Comparison of ENCODE assay signal across 8 mouse cellular contexts in the genomic region with DNA sequence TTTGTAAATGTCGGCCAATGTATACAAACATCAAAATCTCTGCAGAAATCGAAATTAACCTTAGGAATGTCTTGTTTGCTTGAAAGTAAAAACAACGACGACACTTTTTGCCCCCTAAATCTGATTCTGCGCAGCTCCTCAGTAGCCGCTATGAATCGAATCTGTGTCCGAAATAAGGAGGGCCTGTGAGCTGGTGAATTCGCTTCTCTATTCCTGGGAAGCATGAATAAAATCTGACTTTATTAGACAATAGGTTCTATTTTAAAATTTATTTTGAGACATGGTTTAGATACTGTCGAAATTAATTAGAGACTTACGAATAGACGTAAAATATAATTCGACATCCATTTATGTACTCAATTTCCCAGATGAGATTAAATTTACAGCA. TPM values are rescaled to one million over a fixed set of nuclear protein-coding genes. Genes with fewer than 3 reads are reported as not detected.
DNase-seq lines count a peak whose midpoint lies in the region; ATAC-seq lines count a peak whose summit lies in the region.

No protein-coding gene starts in this region.

- DNase-seq in kidney, adult 11 months = no peak
- DNase-seq in embryonic facial prominence, embryonic 11.5 days (ENCODE audit: low spot score) = peak; percentile 42
- no peak for DNase-seq in cerebellum, adult 11-12 months
- no peak for DNase-seq in frontal cortex, adult 2 months (ENCODE audit: extremely low spot score in 1 of 2, low spot score in 1 of 2)

- whole genome bisulfite sequencing in kidney, embryonic 15.5 days = 4% methylated on average over 13 of the region's 13 CpGs
- 5% methylated on average over 13 of the region's 13 CpGs for WGBS in embryonic facial prominence, embryonic 11.5 days
- 4% methylated on average over 13 of the region's 13 CpGs for WGBS in hindbrain, embryonic 16.5 days
- WGBS in midbrain, embryonic 16.5 days = 3% methylated on average over 13 of the region's 13 CpGs

- 0 out of 2 replicates have a peak, but pooled peaks cover 4% of the 10 kb centered on the region for H3K27me3 ChIP-seq in kidney, embryonic 15.5 days
- H3K27me3 ChIP-seq in embryonic facial prominence, embryonic 11.5 days (ENCODE audit: control insufficient read depth, insufficient read depth, low read length) = no peaks in the 10 kb centered on the region
- H3K27me3 ChIP-seq in hindbrain, embryonic 16.5 days (replicated peaks; ENCODE audit: control insufficient read depth, insufficient read depth, low read length) = no peaks in the 10 kb centered on the region
- no peaks in the 10 kb centered on the region for H3K27me3 ChIP-seq in midbrain, embryonic 16.5 days (ENCODE audit: control insufficient read depth, insufficient read depth, low read depth, low read length)

- H3K36me3 ChIP-seq in kidney, embryonic 15.5 days = no peaks in the 10 kb centered on the region
- H3K36me3 ChIP-seq in embryonic facial prominence, embryonic 11.5 days (replicated peaks; ENCODE audit: control insufficient read depth, insufficient read depth, low read depth, low read length) = no peaks in the 10 kb centered on the region
- no peaks in the 10 kb centered on the region for H3K36me3 ChIP-seq in hindbrain, embryonic 16.5 days (ENCODE audit: control insufficient read depth, insufficient read depth, low read length)
- H3K36me3 ChIP-seq in midbrain, embryonic 16.5 days (ENCODE audit: control insufficient read depth, insufficient read depth, low read length) = no peaks in the 10 kb centered on the region

- H3K4me2 ChIP-seq in kidney, embryonic 15.5 days = peak overlapping the region; percentile 95
- H3K4me2 ChIP-seq in embryonic facial prominence, embryonic 11.5 days (ENCODE audit: low read depth, low read length) = peak overlapping the region; percentile 42
- H3K4me2 ChIP-seq in hindbrain, embryonic 16.5 days (ENCODE audit: low read length) = peak overlapping the region; percentile 99
- H3K4me2 ChIP-seq in midbrain, embryonic 16.5 days (ENCODE audit: low read length) = peak overlapping the region; percentile 97

- H3K9ac ChIP-seq in kidney, embryonic 15.5 days = no peak overlapping the region; the same call in 1 of the 2 replicates
- peak overlapping the region; percentile 54 for H3K9ac ChIP-seq in embryonic facial prominence, embryonic 11.5 days (replicated peaks; ENCODE audit: low read length)
- H3K9ac ChIP-seq in hindbrain, embryonic 16.5 days (ENCODE audit: low read depth, low read length) = peak overlapping the region; percentile 80
- peak overlapping the region; percentile 97 for H3K9ac ChIP-seq in midbrain, embryonic 16.5 days (ENCODE audit: low read depth, low read length)

- ATAC-seq in kidney, embryonic 15.5 days (replicated peaks; ENCODE audit: low FRiP score) = no peak
- peak; percentile 10; the same call in 1 of the 2 replicates for ATAC-seq in embryonic facial prominence, embryonic 11.5 days (replicated peaks; ENCODE audit: insufficient number of reproducible peaks, low FRiP score, low TSS enrichment, low read depth)
- ATAC-seq in hindbrain, embryonic 16.5 days = peak; percentile 48
- ATAC-seq in midbrain, embryonic 16.5 days = peak; percentile 50
- no peak for ATAC-seq in activated CD4-positive, CD25-positive, alpha-beta regulatory T cell, adult 4 months

- H3K4me3 ChIP-seq in kidney, embryonic 15.5 days (replicated peaks) = peak overlapping the region; percentile 66
- H3K4me3 ChIP-seq in embryonic facial prominence, embryonic 11.5 days (ENCODE audit: low read depth, low read length) = peak overlapping the region; percentile 62
- peak overlapping the region; percentile 64 for H3K4me3 ChIP-seq in hindbrain, embryonic 16.5 days (ENCODE audit: low read length)
- peak overlapping the region; percentile 68 for H3K4me3 ChIP-seq in midbrain, embryonic 16.5 days (ENCODE audit: low read depth, low read length)

- no peaks in the 10 kb centered on the region for H3K9me3 ChIP-seq in kidney, embryonic 15.5 days (replicated peaks)
- no peaks in the 10 kb centered on the region for H3K9me3 ChIP-seq in embryonic facial prominence, embryonic 11.5 days (replicated peaks; ENCODE audit: control insufficient read depth, low read length)
- no peaks in the 10 kb centered on the region for H3K9me3 ChIP-seq in hindbrain, embryonic 16.5 days (ENCODE audit: control insufficient read depth, low read length)
- no peaks in the 10 kb centered on the region for H3K9me3 ChIP-seq in midbrain, embryonic 16.5 days (replicated peaks; ENCODE audit: control insufficient read depth, low read length, poor library complexity, severe bottlenecking)

- peaks cover 22% of the 10 kb centered on the region for H3K4me1 ChIP-seq in kidney, embryonic 15.5 days
- H3K4me1 ChIP-seq in embryonic facial prominence, embryonic 11.5 days (ENCODE audit: control insufficient read depth, insufficient read depth, low read length) = no peaks in the 10 kb centered on the region
- H3K4me1 ChIP-seq in hindbrain, embryonic 16.5 days (ENCODE audit: control insufficient read depth, insufficient read depth, low read depth, low read length) = peaks cover 25% of the 10 kb centered on the region
- H3K4me1 ChIP-seq in midbrain, embryonic 16.5 days (ENCODE audit: control insufficient read depth, insufficient read depth, low read length) = peaks cover 29% of the 10 kb centered on the region

- no peak overlapping the region for H3K27ac ChIP-seq in kidney, embryonic 15.5 days
- H3K27ac ChIP-seq in embryonic facial prominence, embryonic 11.5 days (replicated peaks; ENCODE audit: low read depth, low read length) = no peak overlapping the region
- peak overlapping the region; percentile 95 for H3K27ac ChIP-seq in hindbrain, embryonic 16.5 days (ENCODE audit: low read depth, low read length)
- H3K27ac ChIP-seq in midbrain, embryonic 16.5 days (ENCODE audit: low read length) = peak overlapping the region; percentile 98

RNA-seq across cellular contexts. Expression of a gene that starts 0.3 kb away (rescaled TPM):
- 11.2 and 14.8 TPM in 2 replicates for polyA plus RNA-seq in kidney, embryonic 15.5 days (2015; fragmentation: Nextera tagmentation; extraction: Ambion mirVana)
- polyA plus RNA-seq in embryonic facial prominence, embryonic 11.5 days (2014; fragmentation: Nextera tagmentation; extraction: Ambion mirVana) = 15.7 and 16.5 TPM in 2 replicates
- polyA plus RNA-seq in hindbrain, embryonic 16.5 days (2015; fragmentation: Nextera tagmentation; extraction: Ambion mirVana) = 413 and 424 TPM in 2 replicates
- polyA plus RNA-seq in midbrain, embryonic 16.5 days (2015; fragmentation: Nextera tagmentation; extraction: Ambion mirVana) = 406 and 423 TPM in 2 replicates
- 10 to 100 TPM; 12.1 to 15.8 TPM for polyA plus RNA-seq in activated CD4-positive, CD25-positive, alpha-beta regulatory T cell, adult 4 months (2017; shearing (Covaris generic))
- polyA plus RNA-seq in frontal cortex, adult 2 months (2012; rRNA removed) = 289 and 295 TPM in 2 replicates

RNA-seq across cellular contexts. Expression of a gene that starts 14.9 kb away (rescaled TPM):
- polyA plus RNA-seq in kidney, embryonic 15.5 days (2015; fragmentation: Nextera tagmentation; extraction: Ambion mirVana) = 64.8 and 67.1 TPM in 2 replicates
- polyA plus RNA-seq in embryonic facial prominence, embryonic 11.5 days (2014; fragmentation: Nextera tagmentation; extraction: Ambion mirVana) = 61.3 and 61.9 TPM in 2 replicates
- 125 and 134 TPM in 2 replicates for polyA plus RNA-seq in hindbrain, embryonic 16.5 days (2015; fragmentation: Nextera tagmentation; extraction: Ambion mirVana)
- polyA plus RNA-seq in midbrain, embryonic 16.5 days (2015; fragmentation: Nextera tagmentation; extraction: Ambion mirVana) = 128 and 149 TPM in 2 replicates
- 10 to 100 TPM; 37.1 to 45.4 TPM for polyA plus RNA-seq in activated CD4-positive, CD25-positive, alpha-beta regulatory T cell, adult 4 months (2017; shearing (Covaris generic))
- 103 and 105 TPM in 2 replicates for polyA plus RNA-seq in frontal cortex, adult 2 months (2012; rRNA removed)

Comparison
In these comparisons a context has a peak if more than half of its experiments do, and no peak if none do; other contexts are left out.
1. ATAC-seq: peak in embryonic facial prominence, embryonic 11.5 days (single experiment), hindbrain, embryonic 16.5 days (single experiment) and midbrain, embryonic 16.5 days (single experiment); none in kidney, embryonic 15.5 days (single experiment) and activated CD4-positive, CD25-positive, alpha-beta regulatory T cell, adult 4 months (single experiment).
2. H3K27ac ChIP-seq: peak in hindbrain, embryonic 16.5 days (single experiment) and midbrain, embryonic 16.5 days (single experiment); none in kidney, embryonic 15.5 days (single experiment) and embryonic facial prominence, embryonic 11.5 days (single experiment).
3. H3K4me2 ChIP-seq: peak in every context shown above with its lines; median percentile 99 in hindbrain, embryonic 16.5 days; 97 in midbrain, embryonic 16.5 days; 95 in kidney, embryonic 15.5 days; 42 in embryonic facial prominence, embryonic 11.5 days.
4. RNA of a gene that starts 0.3 kb away (polyA plus RNA-seq): 406 to 423 TPM in midbrain, embryonic 16.5 days, 413 to 424 TPM in hindbrain, embryonic 16.5 days and 289 to 295 TPM in frontal cortex, adult 2 months; 12.1 to 15.8 TPM in activated CD4-positive, CD25-positive, alpha-beta regulatory T cell, adult 4 months, 15.7 to 16.5 TPM in embryonic facial prominence, embryonic 11.5 days and 11.2 to 14.8 TPM in kidney, embryonic 15.5 days; every median in the first group is over 10 times any median in the second.
5. Peak in every context shown above with its lines, with median percentiles within 50 percentile points of each other: H3K4me3 ChIP-seq.